Mouse (Mus musculus): Measurements from ENCODE around the gene Ube2m. TPM values are rescaled to one million over a fixed set of nuclear protein-coding genes. Genes with fewer than 3 reads are reported as not detected.

The Ube2m gene
- polyA plus RNA-seq, 1 experiment from 2014 or later: 222 TPM

- in situ Hi-C loops (cut with MboI; ENCODE audit: low pct_unique_long_range_greater_than_20kb): no loop called here
- DNase-seq (ENCODE audit: low read depth, low spot score): no peak
- ATAC-seq: no peak
- POLR2A ChIA-PET: no interaction called here
- no peak for TF ChIP-seq CTCF (IDR thresholded peaks at IDR 0.05)
- CTCF ChIA-PET: interaction anchor here (0.9 kb wide), 1 partner anchor 10 kb away, joined by 3 read pairs; no protein-coding TSS in a partner anchor
- no peaks in the 10 kb centered on the region for H3K27me3 ChIP-seq
Observed at GRCm38 (mm10) chr7:13035211-13035855, 2.7 kb downstream of the Ube2m start.

- POLR2A ChIA-PET: no interaction called here
- in situ Hi-C loops (cut with MboI; ENCODE audit: low pct_unique_long_range_greater_than_20kb): no loop called here
- no peaks in the 10 kb centered on the region for H3K27me3 ChIP-seq
- CTCF ChIA-PET: interaction anchor here (0.9 kb wide), 1 partner anchor 9 kb away, joined by 3 read pairs; no protein-coding TSS in a partner anchor
- DNase-seq (ENCODE audit: low read depth, low spot score) (no peak), ATAC-seq (peak; percentile 64)
- no peak for TF ChIP-seq CTCF (IDR thresholded peaks at IDR 0.05)
Observed at GRCm38 (mm10) chr7:13034148-13034977, 3.7 kb downstream of the Ube2m start, which contains the start of gene Chmp2a. Gene Chmp2a (minus strand): TSS chr7:13034807.

GRCm38 (mm10) chr7:13033451-13034147 is 4.5 kb downstream of the Ube2m start:
- in situ Hi-C loops (cut with MboI; ENCODE audit: low pct_unique_long_range_greater_than_20kb): no loop called here
- CTCF ChIA-PET: no interaction called here

GRCm38 (mm10) chr7:13032541-13032940 is 5.5 kb downstream of the Ube2m start:
- H3K27me3 ChIP-seq: no peaks in the 10 kb centered on the region
- ATAC-seq (no peak), DNase-seq (ENCODE audit: low read depth, low spot score) (no peak)
- in situ Hi-C loops (cut with MboI; ENCODE audit: low pct_unique_long_range_greater_than_20kb): no loop called here
- TF ChIP-seq CTCF (IDR thresholded peaks at IDR 0.05): no peak
- ChIA-PET POLR2A (no interaction called here), CTCF (no interaction called here)

More at GRCm38 (mm10) chr7:13033451-13034147, 4.5 kb downstream of the Ube2m start:
- POLR2A ChIA-PET: no interaction called here
- H3K27me3 ChIP-seq: no peaks in the 10 kb centered on the region
- DNase-seq (ENCODE audit: low read depth, low spot score): no peak
- TF ChIP-seq CTCF (IDR thresholded peaks at IDR 0.05): no peak
- ATAC-seq: no peak

- H3K27me3 ChIP-seq: no peaks in the 10 kb centered on the region
- CTCF ChIA-PET: no interaction called here
- POLR2A ChIA-PET: no interaction called here
- DNase-seq (ENCODE audit: low read depth, low spot score) (no peak), ATAC-seq (no peak)
- in situ Hi-C loops (cut with MboI; ENCODE audit: low pct_unique_long_range_greater_than_20kb): no loop called here
- TF ChIP-seq CTCF (IDR thresholded peaks at IDR 0.05): no peak
Observed at GRCm38 (mm10) chr7:13031983-13032382, 6.1 kb downstream of the Ube2m start.

GRCm38 (mm10) chr7:13031069-13031468 is 7.0 kb downstream of the Ube2m start:
- DNase-seq (ENCODE audit: low read depth, low spot score): no peak
- ATAC-seq: no peak
- POLR2A ChIA-PET: no interaction called here

GRCm38 (mm10) chr7:13028986-13029385 is 9.1 kb downstream of the Ube2m start:
- ATAC-seq: no peak
- ChIA-PET CTCF (interaction anchor here (3.4 kb wide), 1 partner anchor 19 kb away, joined by 11 read pairs; the partner anchor contains the start of gene Zbtb45), POLR2A (interaction anchor here (1.6 to 2.6 kb wide), 2 partner anchors 8 to 19 kb away, joined by 4 to 8 read pairs; partner anchors contain the start of gene Zbtb45)
- in situ Hi-C loops (cut with MboI; ENCODE audit: low pct_unique_long_range_greater_than_20kb): no loop called here
- no peak for TF ChIP-seq CTCF (IDR thresholded peaks at IDR 0.05)
- DNase-seq (ENCODE audit: low read depth, low spot score): no peak
- no peaks in the 10 kb centered on the region for H3K27me3 ChIP-seq

More at GRCm38 (mm10) chr7:13031069-13031468, 7.0 kb downstream of the Ube2m start:
- CTCF ChIA-PET: interaction anchor here (3.4 kb wide), 1 partner anchor 21 kb away, joined by 11 read pairs; the partner anchor contains the start of gene Zbtb45
- in situ Hi-C loops (cut with MboI; ENCODE audit: low pct_unique_long_range_greater_than_20kb): no loop called here
- H3K27me3 ChIP-seq: no peaks in the 10 kb centered on the region
- TF ChIP-seq CTCF (IDR thresholded peaks at IDR 0.05): no peak

- DNase-seq (ENCODE audit: low read depth, low spot score): no peak
- ChIA-PET POLR2A (interaction anchor here (0.8 to 2.5 kb wide), 2 partner anchors 13 to 15 kb away, joined by 3 to 8 read pairs; partner anchors contain the start of gene Ube2m), CTCF (interaction anchor here (0.8 kb wide), 1 partner anchor 9 kb away, joined by 3 read pairs; the partner anchor contains the start of gene Chmp2a)
- no peak for TF ChIP-seq CTCF (IDR thresholded peaks at IDR 0.05)
- no peak for ATAC-seq
- no peaks in the 10 kb centered on the region for H3K27me3 ChIP-seq
- in situ Hi-C loops (cut with MboI; ENCODE audit: low pct_unique_long_range_greater_than_20kb): no loop called here
Observed at GRCm38 (mm10) chr7:13025511-13026112, 12.5 kb downstream of the Ube2m start.

GRCm38 (mm10) chr7:13024805-13025204 is 13.3 kb downstream of the Ube2m start:
- no peaks in the 10 kb centered on the region for H3K27me3 ChIP-seq
- DNase-seq (ENCODE audit: low read depth, low spot score) (no peak), ATAC-seq (peak; percentile 41)
- ChIA-PET CTCF (interaction anchor here (0.8 kb wide), 1 partner anchor 10 kb away, joined by 3 read pairs; the partner anchor contains the start of gene Chmp2a), POLR2A (interaction anchor here (0.8 to 2.5 kb wide), 2 partner anchors 14 to 16 kb away, joined by 3 to 8 read pairs; partner anchors contain the start of gene Ube2m)
- in situ Hi-C loops (cut with MboI; ENCODE audit: low pct_unique_long_range_greater_than_20kb): no loop called here
- no peak for TF ChIP-seq CTCF (IDR thresholded peaks at IDR 0.05)

All from Patski (cell line).